Mouse (Mus musculus): ENCODE results near the gene Mcu.

GRCm38 (mm10) chr10:59564551-59564950 is 51.9 kb downstream of the Mcu start:
- TF ChIP-seq CTCF (IDR thresholded peaks at IDR 0.05; ENCODE audit: insufficient read depth, low read length) (no peak), POLR2A (IDR thresholded peaks at IDR 0.05; ENCODE audit: borderline replicate concordance, extremely low read depth, low read depth, low read length) (no peak)

Measured in lung, adult 2 months (tissue).